Mouse (Mus musculus) heart, postnatal 10 days (tissue): ENCODE data around the gene Mylk2. TPM values are rescaled to one million over a fixed set of nuclear protein-coding genes. Genes with fewer than 3 reads are reported as not detected.

ENCODE experiments used
- DNase-seq, 2 experiments: peaks; one replicate each; pipeline ENCODE4 v3.0.0; 2021
- intact Hi-C: fragments of 180-260 bp; cut with DNase I; formaldehyde crosslinking; loops from one replicate; pipeline ENCODE4 v1.15.1; 2025
- total RNA-seq, 2 experiments: library from RNA; stranded (reverse); gene quantifications; 2 replicates each; pipeline ENCODE4 v1.2.3; 2021

Mylk2 gene
- total RNA-seq, 2 experiments from 2014 or later: 0.25 to 0.38 TPM

GRCm38 (mm10) chr2:152911432-152911831, 280 bp downstream of the Mylk2 start:
- intact Hi-C loops: no loop called here
- no peak for DNase-seq

- intact Hi-C loops: no loop called here
- DNase-seq: no peak
Observed at GRCm38 (mm10) chr2:152913471-152913870, 2.3 kb downstream of the Mylk2 start.

GRCm38 (mm10) chr2:152914310-152915120, 3.4 kb downstream of the Mylk2 start:
- DNase-seq: peak; percentile 93 to 95
- intact Hi-C loops: loop anchor here (1.0 kb wide), 3 partner anchors 19 to 228 kb away; partner anchors contain the start of genes Foxs1 and Pdrg1

GRCm38 (mm10) chr2:152915453-152915852, 4.3 kb downstream of the Mylk2 start:
- intact Hi-C loops: loop anchor here (1.0 kb wide), 1 partner anchor 227 kb away; no protein-coding TSS in a partner anchor
- no peak for DNase-seq

- intact Hi-C loops: no loop called here
- DNase-seq: no peak
Observed at GRCm38 (mm10) chr2:152916111-152916510, 5.0 kb downstream of the Mylk2 start.

- DNase-seq: no peak
- intact Hi-C loops: no loop called here
Observed at GRCm38 (mm10) chr2:152917671-152918070, 6.5 kb downstream of the Mylk2 start.

- intact Hi-C loops: no loop called here
- DNase-seq: peak in 1 of 2 experiments; percentile 35
Observed at GRCm38 (mm10) chr2:152922376-152922775, 11.2 kb downstream of the Mylk2 start.

GRCm38 (mm10) chr2:152923621-152924020, 12.5 kb downstream of the Mylk2 start:
- intact Hi-C loops: no loop called here
- no peak for DNase-seq

- no peak for DNase-seq
- intact Hi-C loops: no loop called here
Observed at GRCm38 (mm10) chr2:152924128-152924527, 13.0 kb downstream of the Mylk2 start.

GRCm38 (mm10) chr2:152924543-152924942, 13.4 kb downstream of the Mylk2 start:
- intact Hi-C loops: no loop called here
- no peak for DNase-seq

GRCm38 (mm10) chr2:152925189-152925872, 14.2 kb downstream of the Mylk2 start:
- intact Hi-C loops: no loop called here
- peak; percentile 90 to 91 for DNase-seq

- DNase-seq: no peak
- intact Hi-C loops: no loop called here
Observed at GRCm38 (mm10) chr2:152926896-152927295, 15.7 kb downstream of the Mylk2 start.

GRCm38 (mm10) chr2:152927371-152927770, 16.2 kb downstream of the Mylk2 start:
- DNase-seq: no peak
- intact Hi-C loops: no loop called here

- DNase-seq: peak in 1 of 2 experiments; percentile 58
- intact Hi-C loops: no loop called here
Observed at GRCm38 (mm10) chr2:152928219-152928987, 17.3 kb downstream of the Mylk2 start.

GRCm38 (mm10) chr2:152928988-152929370, 17.8 kb downstream of the Mylk2 start:
- intact Hi-C loops: no loop called here
- peak in 1 of 2 experiments; percentile 20 for DNase-seq

GRCm38 (mm10) chr2:152930276-152930675, 19.1 kb downstream of the Mylk2 start:
- intact Hi-C loops: no loop called here
- peak; percentile 81 to 83 for DNase-seq

- intact Hi-C loops: no loop called here
- DNase-seq: peak in 1 of 2 experiments; percentile 49
Observed at GRCm38 (mm10) chr2:152931456-152932160, 20.5 kb downstream of the Mylk2 start.

- intact Hi-C loops: loop anchor here (1.0 kb wide), 1 partner anchor 19 kb away; no protein-coding TSS in a partner anchor
- peak; percentile 69 to 76 for DNase-seq
Observed at GRCm38 (mm10) chr2:152933048-152933447, 21.9 kb downstream of the Mylk2 start, which contains the start of gene Foxs1. TSS of gene Foxs1 (minus strand) at chr2:152933208.

- intact Hi-C loops: loop anchor here (1.0 kb wide), 1 partner anchor 19 kb away; no protein-coding TSS in a partner anchor
- peak; percentile 77 to 82 for DNase-seq
Observed at GRCm38 (mm10) chr2:152933614-152934013, 22.5 kb downstream of the Mylk2 start.

- DNase-seq: peak in 1 of 2 experiments; percentile 77
- intact Hi-C loops: no loop called here
Observed at GRCm38 (mm10) chr2:152939846-152940245, 28.7 kb downstream of the Mylk2 start.
